Mouse (Mus musculus) neutrophil, adult 5-6 weeks (primary cell): Measurements from ENCODE around the gene Dmpk. TPM values are rescaled to one million over a fixed set of nuclear protein-coding genes. Genes with fewer than 3 reads are reported as not detected.

Experiments used
- ATAC-seq: fragments of 151-379, 151-347 bp; 2 replicates; pipeline ENCODE4 v1.8.0; 2017; ENCODE audit warnings: mild to moderate bottlenecking, moderate TSS enrichment; ENCODE audit not compliant: insufficient number of reproducible peaks, poor library complexity, low FRiP score, severe bottlenecking; ENCODE audit errors: extremely low read depth
- total RNA-seq: library from RNA; stranded (forward); fragments of 200-1000 nt; gene quantifications from 2 replicates; pipeline ENCODE4 v1.2.3, GENCODE M21; 2017

The Dmpk gene
- total RNA-seq, 1 experiment from 2014 or later: 1.4 TPM

DNA sequence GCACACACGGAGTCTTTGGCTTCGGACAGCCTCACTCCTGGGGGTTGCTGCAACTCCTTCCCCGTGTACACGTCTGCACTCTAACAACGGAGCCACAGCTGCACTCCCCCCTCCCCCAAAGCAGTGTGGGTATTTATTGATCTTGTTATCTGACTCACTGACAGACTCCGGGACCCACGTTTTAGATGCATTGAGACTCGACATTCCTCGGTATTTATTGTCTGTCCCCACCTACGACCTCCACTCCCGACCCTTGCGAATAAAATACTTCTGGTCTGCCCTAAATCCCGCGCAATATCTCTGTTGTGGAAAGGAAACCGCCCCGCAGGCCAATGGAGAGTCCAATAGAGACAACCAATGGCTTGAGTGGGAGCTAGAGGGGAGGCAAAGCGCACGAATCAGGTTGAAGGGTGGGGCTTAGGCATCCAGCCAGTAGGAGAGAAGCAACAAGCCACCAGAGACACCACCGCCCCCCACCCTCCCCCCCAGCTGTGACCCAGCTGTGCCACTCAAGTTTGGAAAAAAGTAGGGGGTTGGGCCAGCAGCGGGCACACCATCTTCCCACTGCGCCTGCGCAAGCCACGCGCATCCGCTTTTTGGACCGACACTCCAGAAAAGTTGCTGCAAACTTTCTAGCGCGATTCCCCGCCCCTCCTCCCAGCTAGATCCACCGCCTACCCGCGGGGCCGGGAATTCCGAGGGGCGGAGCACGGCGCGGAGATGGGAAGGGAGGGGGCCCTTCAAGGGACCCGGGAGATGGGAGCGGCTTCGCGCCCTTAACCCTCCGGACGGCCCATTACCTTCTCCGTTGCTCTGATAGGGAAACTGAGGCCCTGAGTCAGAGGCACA, 10.1 kb downstream of the Dmpk start:
- ATAC-seq: peak; percentile 28; the same call in 1 of the 2 replicates

- no peak for ATAC-seq
These were observed 10.8 kb downstream of the Dmpk start, which contains the start of gene Six5 for GRCm38 (mm10) chr7:19094471-19094825. Six5 (plus strand) TSS chr7:19094594.

GRCm38 (mm10) chr7:19094826-19095750, 11.4 kb downstream of the Dmpk start:
- no peak for ATAC-seq

- no peak for ATAC-seq
These were observed 12.1 kb downstream of the Dmpk start for GRCm38 (mm10) chr7:19095751-19096110.

DNA sequence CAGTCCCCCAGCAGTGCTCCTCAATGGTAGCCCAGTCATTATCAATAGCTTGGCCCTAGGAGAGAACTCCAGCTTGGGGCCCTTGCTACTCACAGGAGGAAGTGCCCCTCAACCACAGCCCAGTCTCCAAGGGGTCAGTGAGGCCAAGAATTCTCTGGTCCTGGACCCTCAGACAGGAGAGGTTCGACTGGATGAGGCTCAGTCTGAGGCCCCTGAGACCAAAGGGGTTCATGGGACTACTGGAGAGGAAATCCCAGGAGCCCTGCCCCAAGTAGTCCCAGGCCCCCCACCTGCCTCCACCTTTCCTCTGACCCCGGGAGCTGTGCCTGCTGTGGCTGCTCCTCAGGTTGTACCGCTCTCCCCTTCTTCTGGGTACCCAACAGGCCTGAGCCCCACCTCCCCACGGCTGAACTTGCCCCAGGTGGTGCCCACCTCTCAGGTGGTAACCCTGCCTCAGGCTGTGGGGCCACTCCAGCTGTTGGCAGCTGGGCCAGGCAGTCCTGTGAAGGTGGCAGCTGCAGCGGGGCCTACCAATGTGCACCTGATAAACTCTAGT, 12.8 kb downstream of the Dmpk start:
- no peak for ATAC-seq

GRCm38 (mm10) chr7:19097217-19097616, 13.6 kb downstream of the Dmpk start:
- no peak for ATAC-seq

- no peak for ATAC-seq
These were observed 14.2 kb downstream of the Dmpk start for GRCm38 (mm10) chr7:19097863-19098262.

GRCm38 (mm10) chr7:19098811-19099210, 15.2 kb downstream of the Dmpk start:
- ATAC-seq: no peak

GRCm38 (mm10) chr7:19100290-19100689, 16.6 kb downstream of the Dmpk start:
- no peak for ATAC-seq

GRCm38 (mm10) chr7:19103741-19104140, 20.1 kb downstream of the Dmpk start:
- ATAC-seq: no peak

- ATAC-seq: no peak
These were observed 20.8 kb downstream of the Dmpk start for GRCm38 (mm10) chr7:19104486-19104885.

- no peak for ATAC-seq
These were observed 23.8 kb downstream of the Dmpk start for GRCm38 (mm10) chr7:19107436-19107835.

- ATAC-seq: no peak
These were observed 25.9 kb downstream of the Dmpk start for GRCm38 (mm10) chr7:19109565-19109964.

- no peak for ATAC-seq
These were observed 34.6 kb downstream of the Dmpk start, which contains the start of gene Gm4969 for GRCm38 (mm10) chr7:19118028-19118771. Gm4969 (minus strand) TSS chr7:19118368.

GRCm38 (mm10) chr7:19119083-19119482, 35.4 kb downstream of the Dmpk start:
- no peak for ATAC-seq

GRCm38 (mm10) chr7:19119631-19120429, 36.2 kb downstream of the Dmpk start, which contains the start of gene Fbxo46:
Fbxo46 (plus strand) TSS chr7:19119859.
- peak; percentile 100 for ATAC-seq

DNA sequence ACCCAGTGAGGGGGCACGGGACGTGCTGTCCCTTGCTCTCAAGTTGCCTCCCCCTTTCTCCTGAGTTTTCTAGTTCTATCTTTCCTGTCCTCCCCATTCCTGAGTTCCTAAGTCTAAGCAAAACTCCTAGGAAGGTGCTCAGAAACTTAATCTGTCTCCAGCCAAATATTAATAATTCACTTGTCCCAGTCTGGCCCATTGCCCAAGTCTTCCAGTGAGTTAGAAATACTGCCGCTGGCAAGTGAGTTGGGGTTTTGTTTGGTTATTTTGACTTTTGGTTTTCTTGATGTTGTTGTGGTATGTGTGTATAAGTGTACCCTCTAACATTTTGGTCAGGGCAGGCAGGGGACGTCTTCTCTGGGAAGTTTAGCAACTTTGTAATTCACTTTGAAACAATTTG, 38.0 kb downstream of the Dmpk start:
- no peak for ATAC-seq

DNA sequence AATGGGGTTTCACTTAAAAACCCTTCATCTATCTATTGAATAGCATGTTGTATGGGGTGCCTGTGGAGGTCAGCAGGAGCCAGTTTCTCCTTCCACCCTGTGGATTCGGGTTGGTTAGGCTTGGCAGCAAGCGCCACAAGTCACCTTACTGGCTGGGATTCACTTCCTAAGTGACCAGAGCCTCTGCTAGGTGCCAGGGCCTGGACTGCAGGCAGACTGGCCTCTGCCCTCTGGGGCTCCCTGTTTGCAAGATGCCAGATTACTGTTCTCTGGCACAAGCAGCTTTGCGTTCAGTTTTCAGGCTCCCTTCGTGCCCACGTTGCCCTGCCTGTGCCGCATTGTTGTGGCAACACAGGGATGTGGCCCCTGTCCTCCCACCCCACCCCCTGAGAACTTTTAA, 41.1 kb downstream of the Dmpk start:
- ATAC-seq: no peak
